Mouse (Mus musculus) stomach, embryonic 15.5 days (tissue): ENCODE data around the gene Mindy4. TPM values are rescaled to one million over a fixed set of nuclear protein-coding genes. Genes with fewer than 3 reads are reported as not detected.
A peak's percentile ranks its signal among the peaks of the same experiment; 100 is the strongest.

Source experiments
- ATAC-seq: fragments of 200-750 bp; cut with Nextera tagmentation; 2 replicates; pipeline ENCODE4 v1.8.0; 2017; ENCODE audit warnings: low read depth, moderate number of reproducible peaks, moderate TSS enrichment; ENCODE audit not compliant: insufficient read depth, low FRiP score
- H3K27ac ChIP-seq: fragments of 300-500 bp; sonication (generic); 2 replicates; pipeline ENCODE4 v1.5.1; 2015; ENCODE audit warnings: mild to moderate bottlenecking, inconsistent platforms
- H3K27me3 ChIP-seq: fragments of 300-500 bp; sonication (generic); replicated peaks from 2 replicates; pipeline ENCODE4 v1.6.1; 2015; ENCODE audit warnings: inconsistent platforms
- H3K36me3 ChIP-seq: fragments of 300-500 bp; sonication (generic); 2 replicates; pipeline ENCODE4 v1.6.1; 2015; ENCODE audit warnings: inconsistent platforms
- H3K4me1 ChIP-seq: fragments of 300-500 bp; sonication (generic); 2 replicates; pipeline ENCODE4 v1.6.1; 2015; ENCODE audit warnings: inconsistent platforms
- H3K4me2 ChIP-seq: fragments of 300-500 bp; sonication (generic); 2 replicates; pipeline ENCODE4 v1.6.1; 2015; ENCODE audit warnings: mild to moderate bottlenecking, inconsistent platforms
- H3K4me3 ChIP-seq: fragments of 300-500 bp; sonication (generic); replicated peaks from 2 replicates; pipeline ENCODE4 v1.5.1; 2015; ENCODE audit warnings: inconsistent platforms
- H3K9ac ChIP-seq: fragments of 300-500 bp; sonication (generic); 2 replicates; pipeline ENCODE4 v1.6.1; 2015; ENCODE audit warnings: inconsistent platforms
- H3K9me3 ChIP-seq: fragments of 300-500 bp; sonication (generic); 2 replicates; pipeline ENCODE4 v1.6.1; 2016; ENCODE audit warnings: inconsistent platforms
- WGBS: fragments of 180-500 bp; shearing (Covaris S2); methylation state at CpG from one replicate; pipeline ENCODE4 v1.1.7; 2015; 5-methylcytosine and 5-hydroxymethylcytosine counted together
- polyA plus RNA-seq: library from polyadenylated mRNA; unstranded; fragments of >200 nt; fragmentation: Nextera tagmentation; extraction: Ambion mirVana; gene quantifications from 2 replicates; pipeline ENCODE4 v1.2.1, GENCODE M21; 2015

Mindy4 gene
- polyA plus RNA-seq, 1 experiment from 2014 or later: 8.7 TPM

- Histone ChIP-seq H3K4me1 (no peaks in the 10 kb centered on the region), H3K36me3 (no peaks in the 10 kb centered on the region), H3K4me3 (no peak overlapping the region), H3K27me3 (no peaks in the 10 kb centered on the region), H3K9me3 (no peaks in the 10 kb centered on the region), H3K9ac (no peak overlapping the region), H3K4me2 (no peak overlapping the region), H3K27ac (no peak overlapping the region)
- ATAC-seq: peak; percentile 79; the same call in 1 of the 2 replicates
- WGBS: 82% methylated on average over 7 of the region's 7 CpGs
Observed at GRCm38 (mm10) chr6:55264741-55265366, 61.7 kb downstream of the Mindy4 start.

- Histone ChIP-seq H3K27ac (no peak overlapping the region), H3K9ac (no peak overlapping the region), H3K4me3 (no peak overlapping the region), H3K9me3 (no peaks in the 10 kb centered on the region), H3K27me3 (no peaks in the 10 kb centered on the region), H3K36me3 (no peaks in the 10 kb centered on the region), H3K4me1 (no peaks in the 10 kb centered on the region; the same call in 1 of the 2 replicates), H3K4me2 (no peak overlapping the region)
- ATAC-seq: no peak
- WGBS: 94% methylated on average over 7 of the region's 7 CpGs
Observed at GRCm38 (mm10) chr6:55272952-55273351, 69.8 kb downstream of the Mindy4 start.

- Histone ChIP-seq H3K4me1 (no peaks in the 10 kb centered on the region; the same call in 1 of the 2 replicates), H3K36me3 (no peaks in the 10 kb centered on the region), H3K9me3 (no peaks in the 10 kb centered on the region), H3K9ac (no peak overlapping the region), H3K4me3 (no peak overlapping the region), H3K27ac (no peak overlapping the region), H3K4me2 (no peak overlapping the region), H3K27me3 (no peaks in the 10 kb centered on the region)
- 80% methylated on average over 5 of the region's 5 CpGs for WGBS
- ATAC-seq: no peak
Observed at GRCm38 (mm10) chr6:55273463-55273862, 70.3 kb downstream of the Mindy4 start.

- 75% methylated on average over 10 of the region's 10 CpGs for WGBS
Observed at GRCm38 (mm10) chr6:55275000-55275399, 71.8 kb downstream of the Mindy4 start.

DNA sequence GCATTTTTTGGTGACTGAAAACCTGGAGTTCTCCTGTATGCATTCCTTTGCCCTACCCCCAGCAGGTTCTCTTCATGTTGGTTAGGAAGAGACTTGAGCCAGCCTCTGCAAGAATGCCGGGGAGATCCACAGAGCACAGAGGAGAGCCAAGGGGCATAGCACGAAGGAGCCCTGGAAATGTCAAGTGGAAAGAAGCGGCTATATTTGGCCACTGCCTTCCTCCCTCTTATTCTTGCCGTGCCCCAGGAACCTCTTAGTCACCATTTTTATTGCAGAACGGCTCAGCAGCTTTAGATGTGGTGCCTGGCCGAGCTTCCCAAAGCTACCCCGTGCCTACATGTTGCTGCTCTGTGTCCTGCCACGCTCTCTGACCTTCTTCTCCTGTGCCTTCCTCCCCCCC lies 72.6 kb downstream of the Mindy4 start:
- 78% methylated on average over 8 of the region's 8 CpGs for whole genome bisulfite sequencing
- Histone ChIP-seq H3K36me3 (no peaks in the 10 kb centered on the region), H3K27me3 (no peaks in the 10 kb centered on the region), H3K27ac (no peak overlapping the region), H3K9me3 (no peaks in the 10 kb centered on the region), H3K4me2 (no peak overlapping the region), H3K4me3 (no peak overlapping the region), H3K9ac (no peak overlapping the region), H3K4me1 (no peaks in the 10 kb centered on the region; the same call in 1 of the 2 replicates)
- ATAC-seq: no peak

More at GRCm38 (mm10) chr6:55275000-55275399, 71.8 kb downstream of the Mindy4 start:
- H3K4me3 ChIP-seq: no peak overlapping the region
- H3K36me3 ChIP-seq: no peaks in the 10 kb centered on the region
- no peak overlapping the region for H3K9ac ChIP-seq
- no peaks in the 10 kb centered on the region; the same call in 1 of the 2 replicates for H3K4me1 ChIP-seq
- H3K27ac ChIP-seq: no peak overlapping the region
- H3K4me2 ChIP-seq: no peak overlapping the region
- H3K27me3 ChIP-seq: no peaks in the 10 kb centered on the region
- ATAC-seq: no peak
- H3K9me3 ChIP-seq: no peaks in the 10 kb centered on the region

- Histone ChIP-seq H3K27ac (no peak overlapping the region), H3K27me3 (no peaks in the 10 kb centered on the region), H3K9me3 (no peaks in the 10 kb centered on the region), H3K9ac (no peak overlapping the region), H3K4me3 (no peak overlapping the region), H3K36me3 (no peaks in the 10 kb centered on the region), H3K4me2 (no peak overlapping the region), H3K4me1 (no peaks in the 10 kb centered on the region; the same call in 1 of the 2 replicates)
- no peak for ATAC-seq
- 75% methylated on average over 4 of the region's 4 CpGs for WGBS
Observed at GRCm38 (mm10) chr6:55276692-55277282, 73.6 kb downstream of the Mindy4 start.

DNA sequence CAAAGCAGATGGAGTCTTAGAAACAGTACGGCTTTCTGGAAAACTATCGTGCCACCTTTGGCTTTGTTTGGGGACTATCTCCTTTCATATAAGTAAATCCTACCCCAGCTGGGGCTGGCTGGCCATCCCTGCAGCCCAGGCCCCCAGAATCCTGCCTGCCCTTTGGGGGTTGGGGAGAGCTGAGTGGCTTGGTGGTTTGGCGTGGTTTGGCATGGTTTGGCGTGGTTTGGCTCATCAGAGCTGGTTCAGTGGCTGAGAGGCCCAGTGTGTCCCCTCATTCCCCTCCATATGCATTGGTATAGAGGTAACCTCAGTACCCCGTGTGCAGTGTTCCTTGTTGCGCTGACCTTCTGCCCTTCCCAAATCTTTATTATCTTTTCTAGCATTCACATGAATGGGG lies 74.9 kb downstream of the Mindy4 start:
- no peak for ATAC-seq
- Histone ChIP-seq H3K4me1 (no peaks in the 10 kb centered on the region; the same call in 1 of the 2 replicates), H3K27me3 (no peaks in the 10 kb centered on the region), H3K9ac (no peak overlapping the region), H3K4me2 (no peak overlapping the region), H3K27ac (no peak overlapping the region), H3K36me3 (no peaks in the 10 kb centered on the region), H3K9me3 (no peaks in the 10 kb centered on the region), H3K4me3 (no peak overlapping the region)
- 72% methylated on average over 6 of the region's 6 CpGs for WGBS

DNA sequence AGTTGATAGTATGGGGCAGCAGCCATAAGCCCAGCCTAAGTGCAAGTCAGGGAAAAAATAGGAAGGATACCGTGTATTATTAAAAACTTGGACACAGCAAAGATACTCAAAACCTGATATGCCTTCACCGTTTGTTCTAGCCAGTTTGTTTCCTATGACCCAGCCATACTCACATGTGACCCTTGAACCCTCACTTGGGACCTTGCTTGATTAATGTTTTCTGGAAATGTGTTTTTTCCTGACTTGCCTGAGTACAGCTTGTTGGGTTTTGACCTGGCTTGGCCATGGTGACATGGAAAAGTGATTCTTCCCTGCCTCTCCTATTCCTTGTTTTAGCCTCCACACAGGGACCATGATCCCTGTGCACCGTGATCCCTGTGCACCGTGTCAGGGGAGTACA lies 75.3 kb downstream of the Mindy4 start:
- H3K9ac ChIP-seq: no peak overlapping the region
- H3K27me3 ChIP-seq: no peaks in the 10 kb centered on the region
- H3K27ac ChIP-seq: no peak overlapping the region
- H3K4me1 ChIP-seq: no peaks in the 10 kb centered on the region; the same call in 1 of the 2 replicates
- H3K9me3 ChIP-seq: no peaks in the 10 kb centered on the region
- no peak overlapping the region for H3K4me3 ChIP-seq
- ATAC-seq: no peak
- no peak overlapping the region for H3K4me2 ChIP-seq
- 68% methylated on average over 4 of the region's 4 CpGs for WGBS
- H3K36me3 ChIP-seq: no peaks in the 10 kb centered on the region

GRCm38 (mm10) chr6:55280979-55281378 lies 77.8 kb downstream of the Mindy4 start:
- no peak overlapping the region for H3K4me3 ChIP-seq
- no peaks in the 10 kb centered on the region; the same call in 1 of the 2 replicates for H3K4me1 ChIP-seq

GRCm38 (mm10) chr6:55281687-55282086 lies 78.5 kb downstream of the Mindy4 start:
- 82% methylated on average over 7 of the region's 7 CpGs for WGBS
- Histone ChIP-seq H3K4me3 (no peak overlapping the region), H3K9me3 (no peaks in the 10 kb centered on the region), H3K36me3 (no peaks in the 10 kb centered on the region), H3K9ac (no peak overlapping the region), H3K4me2 (no peak overlapping the region), H3K4me1 (no peaks in the 10 kb centered on the region; the same call in 1 of the 2 replicates), H3K27ac (no peak overlapping the region), H3K27me3 (no peaks in the 10 kb centered on the region)
- ATAC-seq: no peak

More at GRCm38 (mm10) chr6:55280979-55281378, 77.8 kb downstream of the Mindy4 start:
- ATAC-seq: no peak
- Histone ChIP-seq H3K9ac (no peak overlapping the region), H3K36me3 (no peaks in the 10 kb centered on the region), H3K9me3 (no peaks in the 10 kb centered on the region), H3K4me2 (no peak overlapping the region), H3K27me3 (no peaks in the 10 kb centered on the region), H3K27ac (no peak overlapping the region)
- WGBS: 82% methylated on average over 8 of the region's 8 CpGs

DNA sequence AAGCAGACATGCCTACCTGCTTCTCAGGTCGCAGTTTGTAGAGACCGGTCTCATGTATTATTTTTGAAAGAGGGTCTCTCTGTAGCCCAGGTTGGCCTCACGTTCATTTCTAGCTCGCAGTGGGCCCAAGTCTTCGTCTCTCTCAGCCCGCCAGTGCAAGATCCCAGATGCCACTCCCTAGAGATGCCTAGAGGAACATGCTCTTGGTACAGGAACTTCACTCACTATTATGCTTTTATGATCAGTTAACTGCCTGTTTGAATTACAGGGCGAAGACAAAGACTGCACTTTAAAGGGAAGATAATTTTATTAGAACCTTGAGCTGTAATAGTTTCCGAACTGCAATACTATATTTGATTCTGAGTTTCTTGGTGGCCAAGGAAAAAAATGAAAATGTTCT lies 79.2 kb downstream of the Mindy4 start:
- no peak overlapping the region for H3K9ac ChIP-seq
- H3K27me3 ChIP-seq: no peaks in the 10 kb centered on the region
- H3K9me3 ChIP-seq: no peaks in the 10 kb centered on the region
- no peak overlapping the region for H3K4me2 ChIP-seq
- no peak overlapping the region for H3K27ac ChIP-seq
- H3K36me3 ChIP-seq: no peaks in the 10 kb centered on the region
- no peak overlapping the region for H3K4me3 ChIP-seq
- no peaks in the 10 kb centered on the region; the same call in 1 of the 2 replicates for H3K4me1 ChIP-seq
- 92% methylated on average over 8 of the region's 8 CpGs for WGBS
- no peak for ATAC-seq

DNA sequence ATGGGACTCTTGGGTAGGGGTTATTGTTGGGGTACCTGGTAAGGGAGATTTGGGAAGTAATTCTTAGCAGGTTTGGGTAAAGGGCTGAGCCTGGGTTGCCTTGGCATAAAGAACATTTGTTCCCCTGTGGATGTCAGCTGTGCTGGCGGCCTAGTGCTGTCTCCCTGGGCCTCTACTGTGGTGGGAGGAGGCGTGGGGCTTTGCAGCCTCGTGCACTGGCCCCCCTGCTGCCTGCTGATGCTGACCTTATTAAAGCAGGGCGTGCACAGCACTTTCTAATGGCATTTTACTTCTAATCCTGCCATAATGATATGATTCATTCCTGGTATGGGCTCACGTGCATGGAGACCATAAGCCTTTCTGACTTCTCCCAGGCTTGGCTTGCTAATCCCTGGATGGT lies 82.0 kb downstream of the Mindy4 start:
- 55% methylated on average over 5 of the region's 5 CpGs for WGBS
- no peak overlapping the region for H3K27ac ChIP-seq
- no peak for ATAC-seq

More for the DNA sequence above, 82.0 kb downstream of the Mindy4 start:
- no peak overlapping the region for H3K4me3 ChIP-seq
- no peak overlapping the region for H3K9ac ChIP-seq
- H3K9me3 ChIP-seq: no peaks in the 10 kb centered on the region
- no peak overlapping the region for H3K4me2 ChIP-seq
- H3K27me3 ChIP-seq: no peaks in the 10 kb centered on the region
- no peaks in the 10 kb centered on the region for H3K4me1 ChIP-seq
- H3K36me3 ChIP-seq: no peaks in the 10 kb centered on the region
